ENCODE assay signal across 8 mouse cellular contexts in the genomic region with DNA sequence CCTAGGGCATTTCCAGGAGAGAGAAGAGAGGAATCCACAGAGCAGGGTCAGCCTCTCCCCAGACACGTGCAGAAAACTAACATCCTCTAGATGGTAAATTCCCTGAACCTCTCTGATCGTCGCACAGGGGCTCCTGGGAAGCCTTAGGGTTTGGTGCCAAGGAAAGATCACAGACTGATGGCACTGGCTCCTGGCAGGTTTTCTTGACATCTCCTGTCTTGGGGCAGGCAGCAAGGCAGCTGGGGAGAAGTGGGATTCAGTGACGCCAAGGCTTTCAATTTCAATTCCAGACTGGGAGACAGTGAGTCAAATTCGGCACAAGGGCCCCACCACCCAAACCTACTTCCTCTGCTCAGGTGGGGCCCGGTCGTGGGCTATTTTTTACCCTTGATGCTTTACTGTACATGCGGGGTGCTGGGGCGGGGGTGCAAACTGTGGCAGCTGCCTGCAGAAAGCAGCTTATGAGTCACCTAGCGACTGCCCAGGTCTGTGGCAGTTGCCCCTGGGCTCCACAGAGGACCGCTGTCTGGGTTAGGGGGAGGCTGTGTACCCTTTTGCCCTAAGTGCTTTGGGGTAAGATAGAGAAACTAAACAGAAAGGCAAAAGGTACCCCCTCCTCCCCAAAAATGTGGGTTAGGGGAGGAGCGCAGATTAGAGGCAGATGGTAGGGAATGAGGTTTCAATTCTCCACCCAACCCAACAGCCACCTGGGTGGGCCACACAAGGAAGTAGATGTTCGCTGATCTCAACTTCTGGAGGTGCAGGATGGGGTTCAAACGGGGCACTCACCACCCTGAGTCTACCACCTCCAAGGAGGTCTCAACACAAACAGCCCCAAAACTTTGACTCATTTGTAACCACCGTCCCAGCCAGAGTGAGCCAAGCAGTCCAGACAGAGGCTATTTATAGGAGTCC. TPM values are rescaled to one million over a fixed set of nuclear protein-coding genes. Genes with fewer than 3 reads are reported as not detected.
A peak's percentile ranks its signal among the peaks of the same experiment; 100 is the strongest.
DNase-seq lines count a peak whose midpoint lies in the region; ATAC-seq and TF ChIP-seq lines count a peak whose summit lies in the region.

No protein-coding gene starts in this region.

- WGBS in lung, embryonic 16.5 days: 15% methylated on average over 15 of the region's 15 CpGs
- 8% methylated on average over 15 of the region's 15 CpGs for WGBS in embryonic facial prominence, embryonic 11.5 days
- 13% methylated on average over 15 of the region's 15 CpGs for WGBS in hindbrain, postnatal 0 days
- 12% methylated on average over 15 of the region's 15 CpGs for WGBS in midbrain, postnatal 0 days

- peaks cover 49% of the 10 kb centered on the region for H3K4me1 ChIP-seq in lung, embryonic 16.5 days (replicated peaks; ENCODE audit: control insufficient read depth, insufficient read depth, low read length)
- H3K4me1 ChIP-seq in embryonic facial prominence, embryonic 11.5 days (ENCODE audit: control insufficient read depth, insufficient read depth, low read length): 0 out of 2 replicates have a peak, but pooled peaks cover 4% of the 10 kb centered on the region
- peaks cover 31% of the 10 kb centered on the region for H3K4me1 ChIP-seq in hindbrain, postnatal 0 days (ENCODE audit: insufficient read depth, low read length)
- H3K4me1 ChIP-seq in midbrain, postnatal 0 days (ENCODE audit: insufficient read depth, low read length): peaks cover 7% of the 10 kb centered on the region

- peak overlapping the region; percentile 97 for H3K9ac ChIP-seq in lung, embryonic 16.5 days (ENCODE audit: low read length)
- peak overlapping the region; percentile 98 for H3K9ac ChIP-seq in embryonic facial prominence, embryonic 11.5 days (replicated peaks; ENCODE audit: low read length)
- H3K9ac ChIP-seq in hindbrain, postnatal 0 days (replicated peaks; ENCODE audit: low read length): peak overlapping the region; percentile 92
- peak overlapping the region; percentile 96 for H3K9ac ChIP-seq in midbrain, postnatal 0 days (replicated peaks; ENCODE audit: low read length, poor library complexity, severe bottlenecking)

- H3K4me3 ChIP-seq in lung, embryonic 16.5 days (ENCODE audit: low read length): peak overlapping the region; percentile 90
- peak overlapping the region; percentile 99 for H3K4me3 ChIP-seq in embryonic facial prominence, embryonic 11.5 days (ENCODE audit: low read depth, low read length)
- H3K4me3 ChIP-seq in hindbrain, postnatal 0 days (ENCODE audit: low read length): peak overlapping the region; percentile 83
- peak overlapping the region; percentile 96 for H3K4me3 ChIP-seq in midbrain, postnatal 0 days (ENCODE audit: low read depth, low read length)

- no peak for DNase-seq in lung, postnatal 10 days
- peak; percentile 58 for DNase-seq in embryonic facial prominence, embryonic 11.5 days (ENCODE audit: low spot score)
- no peak for DNase-seq in hindbrain, postnatal 0 days (ENCODE audit: low spot score)
- no peak for DNase-seq in midbrain, postnatal 0 days (ENCODE audit: low spot score)
- no peak for DNase-seq in adrenal gland, adult 2 months
- DNase-seq in gastrocnemius, postnatal 36 days: no peak
- DNase-seq in kidney, postnatal 25 days: no peak

- H3K9me3 ChIP-seq in lung, embryonic 16.5 days (ENCODE audit: control insufficient read depth, low read length): no peaks in the 10 kb centered on the region
- H3K9me3 ChIP-seq in embryonic facial prominence, embryonic 11.5 days (replicated peaks; ENCODE audit: control insufficient read depth, low read length): no peaks in the 10 kb centered on the region
- no peaks in the 10 kb centered on the region for H3K9me3 ChIP-seq in hindbrain, postnatal 0 days (ENCODE audit: low read length)
- H3K9me3 ChIP-seq in midbrain, postnatal 0 days (ENCODE audit: low read length): no peaks in the 10 kb centered on the region

- TF ChIP-seq CTCF in hindbrain, postnatal 0 days (IDR thresholded peaks at IDR 0.05; ENCODE audit: low read depth): no peak
- TF ChIP-seq CTCF in midbrain, postnatal 0 days (IDR thresholded peaks at IDR 0.05): no peak

- no peaks in the 10 kb centered on the region for H3K36me3 ChIP-seq in lung, embryonic 16.5 days (ENCODE audit: control insufficient read depth, insufficient read depth, low read length)
- H3K36me3 ChIP-seq in embryonic facial prominence, embryonic 11.5 days (replicated peaks; ENCODE audit: control insufficient read depth, insufficient read depth, low read depth, low read length): no peaks in the 10 kb centered on the region
- no peaks in the 10 kb centered on the region for H3K36me3 ChIP-seq in hindbrain, postnatal 0 days (ENCODE audit: insufficient read depth, low read length)
- no peaks in the 10 kb centered on the region for H3K36me3 ChIP-seq in midbrain, postnatal 0 days (ENCODE audit: insufficient read depth, low read length)

- H3K4me2 ChIP-seq in lung, embryonic 16.5 days (ENCODE audit: low read depth, low read length): peak overlapping the region; percentile 80
- H3K4me2 ChIP-seq in embryonic facial prominence, embryonic 11.5 days (ENCODE audit: low read depth, low read length): peak overlapping the region; percentile 77
- peak overlapping the region; percentile 77 for H3K4me2 ChIP-seq in hindbrain, postnatal 0 days (ENCODE audit: low read depth, low read length)
- H3K4me2 ChIP-seq in midbrain, postnatal 0 days (ENCODE audit: low read depth, low read length, poor library complexity, severe bottlenecking): peak overlapping the region; percentile 78

- no peaks in the 10 kb centered on the region for H3K27me3 ChIP-seq in lung, embryonic 16.5 days (ENCODE audit: control insufficient read depth, insufficient read depth, low read depth, low read length)
- no peaks in the 10 kb centered on the region for H3K27me3 ChIP-seq in embryonic facial prominence, embryonic 11.5 days (ENCODE audit: control insufficient read depth, insufficient read depth, low read length)
- H3K27me3 ChIP-seq in hindbrain, postnatal 0 days (ENCODE audit: insufficient read depth, low read length): no peaks in the 10 kb centered on the region
- no peaks in the 10 kb centered on the region for H3K27me3 ChIP-seq in midbrain, postnatal 0 days (ENCODE audit: insufficient read depth, low read length)

- peak overlapping the region; percentile 86 for H3K27ac ChIP-seq in lung, embryonic 16.5 days (ENCODE audit: low read length)
- peak overlapping the region; percentile 75; the same call in 1 of the 2 replicates for H3K27ac ChIP-seq in embryonic facial prominence, embryonic 11.5 days (replicated peaks; ENCODE audit: low read depth, low read length)
- peak overlapping the region; percentile 78; the same call in 1 of the 2 replicates for H3K27ac ChIP-seq in hindbrain, postnatal 0 days
- H3K27ac ChIP-seq in midbrain, postnatal 0 days (ENCODE audit: low read depth, low read length): no peak overlapping the region

- no peak for ATAC-seq in lung, embryonic 16.5 days (ENCODE audit: low read depth)
- no peak; the same call in 1 of the 2 replicates for ATAC-seq in embryonic facial prominence, embryonic 11.5 days (replicated peaks; ENCODE audit: insufficient number of reproducible peaks, low FRiP score, low TSS enrichment, low read depth)
- no peak; the same call in 1 of the 2 replicates for ATAC-seq in hindbrain, postnatal 0 days
- ATAC-seq in midbrain, postnatal 0 days (ENCODE audit: low FRiP score): no peak

- intact Hi-C loops in gastrocnemius, postnatal 36 days (cut with DNase I): no loop called here

RNA-seq across cellular contexts. Expression of a gene that starts 1.6 kb away (rescaled TPM):
- 7.0 and 7.5 TPM in 2 replicates for polyA plus RNA-seq in lung, embryonic 16.5 days (2015; fragmentation: Nextera tagmentation; extraction: Ambion mirVana)
- 3.3 and 3.4 TPM in 2 replicates for polyA plus RNA-seq in embryonic facial prominence, embryonic 11.5 days (2014; fragmentation: Nextera tagmentation; extraction: Ambion mirVana)
- total RNA-seq in hindbrain, postnatal 0 days (2014; rRNA removed): 7.7 and 16.0 TPM in 2 replicates
- 2.6 and 3.0 TPM in 2 replicates for polyA plus RNA-seq in hindbrain, postnatal 0 days (2015; fragmentation: Nextera tagmentation; extraction: Ambion mirVana)
- 6.5 and 12.8 TPM in 2 replicates for total RNA-seq in midbrain, postnatal 0 days (2014; rRNA removed)
- 2.3 TPM in 2 replicates for polyA plus RNA-seq in midbrain, postnatal 0 days (2015; fragmentation: Nextera tagmentation; extraction: Ambion mirVana)
- total RNA-seq in adrenal gland, adult 2 months (2021): 10 to 100 TPM; 67.5 to 90.3 TPM
- 90.3 and 91.4 TPM in 2 replicates for polyA plus RNA-seq in adrenal gland, adult 2 months (2012; rRNA removed)
- total RNA-seq in gastrocnemius, postnatal 36 days (2021): 10 to 100 TPM; 14.7 to 21.8 TPM

RNA-seq across cellular contexts. Expression of a gene that starts 56.0 kb away (rescaled TPM):
- 0.55 and 1.8 TPM in 2 replicates for polyA plus RNA-seq in lung, embryonic 16.5 days (2015; fragmentation: Nextera tagmentation; extraction: Ambion mirVana)
- not detected in 2 replicates for polyA plus RNA-seq in embryonic facial prominence, embryonic 11.5 days (2014; fragmentation: Nextera tagmentation; extraction: Ambion mirVana)
- not detected in 2 replicates for total RNA-seq in hindbrain, postnatal 0 days (2014; rRNA removed)
- polyA plus RNA-seq in hindbrain, postnatal 0 days (2015; fragmentation: Nextera tagmentation; extraction: Ambion mirVana): 0.58 and 0.68 TPM in 2 replicates
- total RNA-seq in midbrain, postnatal 0 days (2014; rRNA removed): not detected in 2 replicates
- 0.38 and 0.57 TPM in 2 replicates for polyA plus RNA-seq in midbrain, postnatal 0 days (2015; fragmentation: Nextera tagmentation; extraction: Ambion mirVana)
- 1 to 10 TPM; 2.7 to 9.0 TPM for total RNA-seq in adrenal gland, adult 2 months (2021)
- polyA plus RNA-seq in adrenal gland, adult 2 months (2012; rRNA removed): 3.3 and 3.8 TPM in 2 replicates
- total RNA-seq in gastrocnemius, postnatal 36 days (2021): under 1 TPM in 1 of 2 experiments, not detected in 1; 0.30 TPM

Comparison
In these comparisons a context has a peak if more than half of its experiments do, and no peak if none do; other contexts are left out.
1. RNA of a gene that starts 1.6 kb away (polyA plus RNA-seq): 90.3 to 91.4 TPM in adrenal gland, adult 2 months; 7.0 to 7.5 TPM in lung, embryonic 16.5 days, 3.3 to 3.4 TPM in embryonic facial prominence, embryonic 11.5 days, 2.6 to 3.0 TPM in hindbrain, postnatal 0 days and 2.3 TPM in midbrain, postnatal 0 days; every median in the first group is over 10 times any median in the second.
2. Peak in every context shown above with its lines, with median percentiles within 50 percentile points of each other: H3K4me2 ChIP-seq, H3K4me3 ChIP-seq and H3K9ac ChIP-seq.